Mouse (Mus musculus) cerebellum, adult 9-11 months (tissue): ENCODE results near the gene Eci1.
"Not testable (repeated sequence)": the region's sequence is repeated elsewhere in the genome, so short reads cannot be mapped to it uniquely, and the experiment has no call there.

Experiments
- DNase-seq: peaks from one replicate; pipeline ENCODE4 v3.0.0; 2022

Eci1 gene

DNA sequence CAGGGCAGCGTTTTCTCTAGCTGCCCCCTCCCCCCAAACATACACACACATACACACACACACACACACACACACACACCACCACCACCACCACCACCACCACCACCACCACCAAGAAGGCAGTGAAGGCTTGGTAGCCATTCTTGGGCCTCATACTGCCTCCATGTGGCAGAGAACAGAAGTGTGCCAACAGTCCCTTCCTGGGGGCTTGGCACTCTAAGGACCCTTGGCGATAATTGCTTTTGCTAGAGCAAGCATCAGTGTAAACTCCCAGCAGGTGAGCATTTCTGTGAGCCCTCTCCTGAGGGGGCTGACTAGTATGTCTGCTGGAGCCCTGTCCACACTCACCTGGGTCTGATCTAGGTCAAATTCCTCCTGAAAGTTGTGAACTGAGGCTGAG is 14.7 kb downstream of the Eci1 start:
- no peak for DNase-seq

DNA sequence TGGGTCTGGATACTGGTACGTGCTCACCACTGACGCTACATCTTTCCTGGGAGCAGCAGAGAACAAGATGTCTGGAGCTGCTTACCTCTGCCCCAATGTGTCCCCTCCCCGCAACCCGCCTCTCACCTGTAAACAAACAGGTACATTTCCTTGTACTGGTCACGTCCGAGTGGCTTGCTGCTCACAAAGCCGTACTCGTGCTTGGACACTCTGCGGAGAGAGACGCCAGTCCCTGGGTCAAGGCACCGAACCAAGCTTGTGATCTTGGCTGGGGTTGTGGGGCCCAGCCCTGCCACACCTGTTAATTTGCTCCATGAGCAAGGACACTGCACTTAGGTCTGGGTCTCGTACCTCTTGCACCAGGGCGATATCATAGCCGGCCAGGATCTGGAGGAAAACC is 15.7 kb downstream of the Eci1 start:
- no peak for DNase-seq

DNA sequence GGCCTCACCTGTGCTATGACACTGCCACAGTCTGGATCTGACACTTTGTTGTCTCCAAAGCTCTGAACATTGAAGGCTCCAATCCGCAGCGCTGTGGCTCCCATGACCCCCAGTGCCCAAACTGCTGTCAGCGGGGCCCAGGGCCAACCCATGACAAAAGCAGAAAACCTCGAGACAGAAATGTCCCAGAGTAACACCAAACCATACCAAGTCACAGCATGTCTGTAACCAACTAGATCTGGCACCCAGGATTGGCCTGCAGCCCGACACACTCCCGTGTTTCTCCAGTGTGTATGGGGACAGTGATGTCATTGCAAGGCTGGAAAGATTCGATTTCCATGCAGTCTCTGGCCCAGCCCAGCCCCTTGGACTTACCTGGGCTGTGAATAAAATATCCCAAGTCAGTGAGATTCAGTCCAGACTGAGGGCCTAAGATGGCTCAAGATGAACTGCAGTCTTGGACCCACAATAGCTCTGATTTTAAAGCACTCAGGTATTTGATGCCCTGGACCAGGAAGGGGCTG is 16.3 kb downstream of the Eci1 start, which contains the start of gene Dnase1l2:
Gene Dnase1l2, minus strand, starts transcription at position 474 of the 524 bp plus-strand sequence.
- DNase-seq, result peak; percentile 67

DNA sequence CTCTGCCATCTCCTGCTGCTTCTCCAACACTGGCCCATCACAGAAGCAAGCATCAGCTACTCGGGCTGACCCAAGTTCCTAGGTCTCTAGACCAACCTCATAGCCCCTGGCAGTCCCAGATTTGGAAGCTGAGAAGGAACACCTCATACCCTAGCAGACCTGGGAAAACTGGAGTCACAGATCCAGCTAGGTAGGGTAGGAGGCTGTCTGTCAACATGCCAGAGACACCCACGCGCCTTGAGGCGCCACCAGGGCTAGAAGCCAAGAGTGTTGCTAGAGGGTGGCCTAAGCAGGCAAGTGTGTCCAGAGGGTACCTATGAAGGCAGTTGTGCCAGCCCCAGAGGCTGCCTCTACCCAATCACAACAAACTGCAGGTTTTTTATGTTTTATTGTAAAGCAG is 17.0 kb downstream of the Eci1 start:
- peak; percentile 85 for DNase-seq

DNA sequence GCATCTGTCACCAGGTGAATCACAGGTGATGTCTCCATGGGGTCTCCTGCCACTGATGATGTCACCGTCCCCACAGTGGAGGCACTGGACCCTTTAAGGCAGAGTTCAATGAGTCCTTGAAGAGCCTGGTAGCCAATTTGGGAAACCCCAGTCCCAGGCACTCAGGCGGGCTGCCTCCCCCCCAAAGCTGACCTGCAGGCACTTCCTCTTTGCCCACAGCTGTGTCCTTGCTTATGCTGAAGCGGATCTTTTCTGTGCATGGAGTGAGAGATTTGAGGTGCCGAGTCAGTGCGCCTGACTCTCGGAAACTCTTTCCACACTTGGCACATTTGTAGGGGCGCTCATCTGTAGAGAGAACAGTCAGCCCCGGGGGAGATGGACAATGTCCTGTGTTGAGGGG is 20.1 kb downstream of the Eci1 start:
- no peak for DNase-seq

DNA sequence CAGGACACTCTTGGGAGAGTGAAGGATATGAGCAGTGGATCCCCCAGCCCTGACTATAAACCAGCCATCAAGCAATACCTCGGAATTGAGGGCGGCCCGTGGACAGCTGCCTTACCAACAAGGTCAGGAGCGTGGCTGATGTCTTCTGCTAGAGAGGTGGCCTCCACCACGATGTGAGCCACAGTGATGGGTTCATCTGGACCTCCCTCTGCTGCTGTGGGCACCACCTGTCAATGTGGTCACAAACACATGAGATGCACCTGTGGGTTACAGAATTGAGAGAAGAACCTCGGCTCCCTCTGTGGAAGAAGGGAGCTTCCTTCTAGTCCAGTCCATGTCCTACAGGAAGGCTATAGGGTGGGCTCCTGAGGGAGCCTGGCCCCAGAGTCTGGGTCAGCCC is 23.1 kb downstream of the Eci1 start:
- DNase-seq, result no peak

DNA sequence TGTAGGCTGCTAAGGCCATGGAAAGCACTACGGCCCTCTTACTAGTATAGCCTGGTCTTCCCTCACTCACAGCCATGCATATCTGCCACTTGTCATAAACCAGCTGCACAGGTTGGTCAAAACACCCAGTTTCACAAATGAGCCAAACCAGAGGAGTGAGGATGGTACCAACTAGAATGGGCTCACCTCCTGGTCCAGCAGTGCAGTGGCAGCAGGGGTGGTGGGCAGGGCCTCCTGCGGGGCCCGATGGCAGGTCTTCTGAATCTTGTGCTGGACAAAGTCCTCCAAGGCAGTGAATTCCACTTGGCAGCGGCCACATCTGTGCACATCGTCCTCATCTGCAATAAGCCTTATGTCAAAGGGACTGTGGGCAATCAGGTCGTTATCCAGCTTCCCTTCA is 24.8 kb downstream of the Eci1 start:
- no peak for DNase-seq

DNA sequence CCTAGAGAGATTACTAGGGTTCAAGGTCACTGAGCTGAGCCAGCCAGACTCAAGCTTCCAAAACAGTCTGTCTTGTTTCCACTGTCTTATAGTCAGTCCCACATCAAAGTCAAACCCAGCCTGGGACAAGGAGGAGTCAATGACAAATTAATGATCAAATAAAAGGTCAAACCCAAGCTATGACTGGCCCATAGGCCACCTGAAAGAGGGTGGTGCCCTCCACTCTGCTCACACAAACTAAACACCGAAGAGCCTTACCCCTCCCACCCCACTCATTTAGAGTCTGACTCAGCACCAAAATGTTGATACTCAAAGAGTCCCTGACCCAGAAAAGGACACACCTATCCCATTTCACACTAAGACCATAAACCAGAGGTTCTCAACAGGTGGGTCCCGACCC is 26.9 kb downstream of the Eci1 start:
- DNase-seq, result no peak

DNA sequence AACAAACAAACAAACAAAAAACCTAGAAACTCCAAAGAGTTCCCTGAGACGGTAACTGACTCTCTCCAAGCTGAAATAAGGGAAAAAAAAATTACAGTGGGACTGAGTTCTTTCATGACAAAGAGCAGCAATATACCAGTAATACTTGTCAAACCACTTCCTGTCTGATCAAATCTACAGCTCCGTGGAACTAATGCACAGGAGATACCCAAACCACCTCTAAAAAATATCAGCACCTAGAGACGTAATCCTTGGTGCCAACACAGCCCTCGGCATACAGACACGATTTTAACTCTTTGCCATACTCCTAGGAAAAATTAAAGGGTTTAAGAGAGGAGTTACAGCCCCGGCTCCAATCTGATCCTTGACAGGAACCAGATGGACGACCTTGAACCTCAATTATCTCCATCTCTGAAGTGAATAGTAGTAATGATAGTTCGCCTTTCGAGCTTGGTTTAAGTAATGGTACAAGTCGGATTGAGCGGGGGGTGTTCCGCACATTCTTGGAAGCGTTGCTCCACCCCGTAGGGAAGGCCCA is 27.8 kb downstream of the Eci1 start:
- no peak for DNase-seq

DNA sequence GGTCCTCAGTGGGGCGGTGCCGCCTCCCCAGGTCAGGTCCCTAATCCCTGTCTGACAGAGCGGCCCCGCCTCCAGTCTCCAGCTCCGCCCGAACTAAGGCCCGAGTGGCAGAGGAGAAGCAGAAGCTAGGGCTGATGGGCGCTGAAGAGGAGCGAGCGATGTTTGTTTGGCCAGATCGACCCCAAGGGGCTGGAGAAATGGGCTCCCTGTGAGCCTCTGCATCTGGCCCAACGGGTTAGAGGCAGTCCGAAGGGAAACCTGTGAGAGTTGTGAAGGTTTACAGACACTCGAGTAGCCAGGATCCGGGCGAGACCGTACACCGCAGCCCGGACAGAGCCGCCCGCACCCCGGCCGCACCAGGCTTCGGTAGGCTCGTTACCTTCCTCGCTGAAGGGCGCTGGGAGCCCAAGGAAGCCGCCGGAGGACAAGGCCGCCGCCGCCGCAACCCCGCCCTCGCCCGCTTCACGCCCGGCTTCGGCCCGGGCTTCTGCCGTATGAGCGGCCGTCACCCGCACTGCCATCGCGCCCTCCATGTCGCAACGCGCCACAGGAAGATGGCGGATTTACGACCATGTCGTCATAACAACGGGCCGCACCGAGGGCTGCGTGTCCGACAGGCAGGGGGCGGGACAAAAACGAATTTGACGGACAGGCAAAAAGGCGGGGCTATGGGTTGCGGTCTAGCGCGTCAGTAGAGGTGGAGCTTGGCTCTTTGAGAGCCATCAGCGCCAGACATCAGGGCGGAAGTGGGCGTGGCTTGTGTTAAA is 28.5 kb downstream of the Eci1 start:
- peak; percentile 99 for DNase-seq

DNA sequence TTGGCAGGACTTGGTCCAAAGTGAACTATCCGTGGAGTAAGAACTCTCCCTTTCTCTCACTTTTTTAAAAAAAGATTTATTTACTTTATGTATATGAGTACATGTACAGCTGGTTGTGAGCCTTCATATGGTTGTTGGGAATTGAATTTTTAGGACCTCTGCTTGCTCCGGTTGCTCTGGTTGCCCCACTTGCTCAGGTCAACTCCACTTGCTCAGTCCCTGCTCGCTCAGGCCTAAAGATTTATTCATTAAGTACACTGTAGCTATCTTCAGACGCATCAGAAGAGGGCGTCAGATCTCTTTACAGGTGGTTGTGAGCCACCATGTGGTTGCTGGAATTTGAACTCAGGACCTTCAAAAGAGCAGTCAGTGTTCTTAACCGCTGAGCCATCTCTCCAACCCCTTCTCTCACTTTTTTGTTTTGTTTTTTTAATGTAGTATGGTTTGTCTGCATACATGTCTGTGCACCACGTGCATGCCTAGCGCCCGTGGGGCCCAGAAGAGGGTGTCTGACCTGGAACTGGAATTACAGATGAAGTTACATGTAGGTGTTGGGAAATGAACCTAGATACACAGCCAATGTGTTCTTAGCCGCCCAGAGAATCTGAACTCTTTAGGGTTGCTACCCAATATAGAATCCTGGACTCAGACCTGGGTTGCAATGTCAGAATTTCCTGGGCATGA is 29.2 kb downstream of the Eci1 start:
- DNase-seq, result not testable (repeated sequence)

DNA sequence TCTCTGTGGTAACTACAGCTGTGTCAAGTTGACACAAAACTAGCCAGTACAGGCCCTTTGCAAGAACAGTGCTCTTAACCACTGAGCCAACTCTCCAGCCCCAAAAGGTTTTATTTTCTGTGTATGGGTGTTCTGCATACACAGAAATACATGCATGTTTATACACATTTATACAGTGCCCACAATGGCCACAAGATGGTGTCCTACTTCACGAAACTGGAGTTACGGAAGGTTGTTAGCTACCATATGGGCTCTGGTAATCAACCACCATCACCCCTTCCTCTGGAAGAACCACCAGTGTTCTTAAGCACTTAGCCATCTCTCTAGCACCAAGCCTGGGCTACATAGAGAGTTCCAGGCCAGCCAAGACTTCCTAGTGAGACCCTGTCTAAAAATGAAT is 35.1 kb downstream of the Eci1 start:
- DNase-seq, result no peak

DNA sequence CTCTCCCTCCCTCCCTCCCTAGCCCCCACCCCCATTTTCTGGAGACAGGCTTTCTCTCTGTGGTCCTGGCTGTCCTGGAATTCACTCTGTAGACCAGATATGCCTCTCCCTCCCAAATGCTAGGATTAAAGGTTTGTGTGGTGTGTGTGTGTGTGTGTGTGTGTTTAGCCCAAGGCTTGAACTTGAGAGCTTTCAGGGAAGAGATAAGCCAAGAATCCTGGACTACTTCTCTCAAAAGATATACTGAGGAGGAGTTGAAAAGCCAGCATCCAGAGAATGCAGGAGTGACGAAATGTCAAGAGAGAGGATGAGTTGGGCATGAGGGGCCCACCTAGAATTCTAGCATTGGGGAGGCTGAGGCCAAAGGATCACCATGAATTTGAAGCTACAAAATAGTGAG is 36.5 kb downstream of the Eci1 start:
- DNase-seq, result no peak

DNA sequence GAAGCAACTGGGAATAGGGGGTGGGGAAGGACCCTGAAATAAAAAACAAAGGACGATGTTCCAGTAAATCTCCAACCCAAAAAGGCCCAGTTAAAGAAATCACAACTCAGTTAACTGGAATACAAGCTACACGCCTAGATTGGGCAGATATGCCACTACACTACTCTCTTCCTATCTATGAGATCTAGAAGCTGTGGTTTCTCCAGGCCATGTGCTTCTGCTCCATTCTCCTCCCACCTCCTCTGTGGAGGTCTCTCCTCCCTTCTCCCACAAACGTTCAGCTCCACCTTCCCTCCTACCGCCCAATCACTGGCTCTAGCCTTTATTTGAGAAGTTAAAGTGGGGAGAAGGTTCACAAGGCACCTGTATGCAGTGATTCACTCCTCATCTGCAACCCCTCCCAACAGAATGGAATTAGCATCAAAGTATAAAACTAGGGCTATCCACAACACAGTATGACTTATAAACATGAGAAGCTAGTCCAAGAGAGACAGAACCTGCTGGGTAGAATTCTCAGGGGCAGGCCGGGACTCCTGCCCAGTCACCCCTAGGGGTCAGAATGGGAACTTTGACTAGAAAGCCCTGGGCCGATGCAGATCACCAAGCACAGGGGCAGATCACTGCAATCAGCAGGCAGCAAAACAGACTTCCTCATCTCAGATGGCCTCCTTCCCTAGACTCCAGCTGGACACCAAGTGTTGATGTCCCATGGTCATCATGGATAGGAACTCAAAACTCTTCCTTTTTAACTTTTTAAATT is 37.1 kb downstream of the Eci1 start:
- DNase-seq, result no peak

DNA sequence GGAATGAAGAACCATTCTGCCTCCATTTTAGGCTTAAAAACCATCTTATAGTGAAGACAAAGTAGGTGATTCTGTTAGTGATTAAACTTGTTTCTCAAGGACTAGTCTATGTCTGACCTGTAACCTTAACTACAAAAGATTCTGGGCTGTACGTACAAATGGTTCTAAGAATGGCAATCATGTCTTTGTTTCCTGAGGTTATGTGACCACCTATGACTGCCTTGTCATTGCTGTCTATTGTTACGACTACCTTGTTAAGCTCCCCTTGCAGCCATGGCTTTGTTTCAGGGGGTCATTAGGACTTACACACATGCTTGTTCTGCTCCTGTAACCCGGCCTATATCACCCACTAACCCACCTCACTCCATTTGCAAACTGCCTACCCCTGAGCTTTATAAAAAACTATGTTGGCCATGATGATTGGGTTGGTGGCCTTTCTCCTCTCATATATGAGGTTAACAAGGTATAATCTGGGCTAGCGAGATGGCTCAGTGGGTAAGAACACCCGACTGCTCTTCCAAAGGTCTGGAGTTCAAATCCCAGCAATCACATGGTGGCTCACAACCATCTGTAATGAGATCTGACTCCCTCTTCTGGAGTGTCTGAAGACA is 42.3 kb downstream of the Eci1 start:
- DNase-seq, result no peak

DNA sequence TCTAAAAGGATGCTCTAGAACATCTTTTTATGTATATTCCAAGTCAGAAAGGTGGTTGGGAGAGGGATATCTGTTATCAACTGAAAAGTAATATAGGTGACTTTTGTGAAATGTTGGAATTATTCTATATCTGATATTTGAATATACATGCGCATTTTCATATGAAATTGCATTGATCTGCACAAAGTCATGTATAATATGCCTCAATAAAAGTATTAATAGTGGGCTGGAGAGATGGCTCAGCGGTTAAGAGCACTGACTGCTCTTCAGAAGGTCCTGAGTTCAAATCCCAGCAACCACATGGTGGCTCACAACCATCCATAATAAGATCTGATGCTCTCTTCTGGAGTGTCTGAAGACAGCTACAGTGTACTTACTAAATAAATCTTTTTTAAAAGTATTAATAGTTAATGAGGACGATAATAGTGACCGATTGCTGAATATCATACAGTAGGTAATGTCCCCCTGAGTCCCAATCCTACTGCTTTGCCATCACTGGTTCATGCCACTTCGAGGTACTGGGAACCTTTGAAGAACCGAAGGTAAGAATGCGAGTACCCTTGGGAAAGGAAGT is 43.0 kb downstream of the Eci1 start:
- no peak for DNase-seq

DNA sequence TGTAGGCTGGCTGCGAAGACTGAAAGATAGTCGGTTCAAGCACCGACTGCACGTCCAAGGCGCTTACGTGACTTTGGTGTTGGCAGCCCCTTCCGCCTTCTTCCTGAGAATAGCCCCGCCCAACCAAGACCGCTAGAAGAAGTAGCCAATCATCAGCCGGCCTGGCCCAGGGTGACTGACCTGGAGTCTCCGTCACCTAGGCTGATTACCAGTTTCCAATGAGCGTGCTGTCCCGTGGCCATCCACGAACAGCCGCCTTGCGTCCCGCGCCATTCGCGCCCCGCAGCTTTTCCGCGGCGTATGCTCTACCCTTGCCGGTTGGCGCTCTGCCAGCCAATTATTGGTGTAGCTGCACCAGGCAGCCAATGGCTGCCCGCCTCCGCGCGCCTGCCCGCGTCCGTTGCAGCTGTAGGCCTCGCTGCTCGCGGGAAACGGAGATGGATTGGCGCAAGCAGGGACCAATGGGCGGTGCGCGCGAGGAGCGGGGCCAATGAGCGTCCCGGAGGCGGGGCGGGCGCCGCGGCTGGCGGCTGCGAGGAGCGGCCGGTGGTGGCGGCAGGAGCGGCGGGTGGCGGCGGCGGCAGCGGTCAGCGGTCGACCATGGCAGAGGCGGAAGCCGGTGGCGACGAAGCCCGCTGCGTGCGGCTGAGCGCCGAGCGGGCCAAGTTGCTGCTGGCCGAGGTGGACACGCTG is 43.6 kb downstream of the Eci1 start, which contains the start of the genes E4f1 and Pgp:
Gene E4f1, minus strand, starts transcription at position 404 of the 693 bp plus-strand sequence.
Gene Pgp, plus strand, starts transcription at position 483 of the 693 bp plus-strand sequence.
- DNase-seq, result peak; percentile 100

DNA sequence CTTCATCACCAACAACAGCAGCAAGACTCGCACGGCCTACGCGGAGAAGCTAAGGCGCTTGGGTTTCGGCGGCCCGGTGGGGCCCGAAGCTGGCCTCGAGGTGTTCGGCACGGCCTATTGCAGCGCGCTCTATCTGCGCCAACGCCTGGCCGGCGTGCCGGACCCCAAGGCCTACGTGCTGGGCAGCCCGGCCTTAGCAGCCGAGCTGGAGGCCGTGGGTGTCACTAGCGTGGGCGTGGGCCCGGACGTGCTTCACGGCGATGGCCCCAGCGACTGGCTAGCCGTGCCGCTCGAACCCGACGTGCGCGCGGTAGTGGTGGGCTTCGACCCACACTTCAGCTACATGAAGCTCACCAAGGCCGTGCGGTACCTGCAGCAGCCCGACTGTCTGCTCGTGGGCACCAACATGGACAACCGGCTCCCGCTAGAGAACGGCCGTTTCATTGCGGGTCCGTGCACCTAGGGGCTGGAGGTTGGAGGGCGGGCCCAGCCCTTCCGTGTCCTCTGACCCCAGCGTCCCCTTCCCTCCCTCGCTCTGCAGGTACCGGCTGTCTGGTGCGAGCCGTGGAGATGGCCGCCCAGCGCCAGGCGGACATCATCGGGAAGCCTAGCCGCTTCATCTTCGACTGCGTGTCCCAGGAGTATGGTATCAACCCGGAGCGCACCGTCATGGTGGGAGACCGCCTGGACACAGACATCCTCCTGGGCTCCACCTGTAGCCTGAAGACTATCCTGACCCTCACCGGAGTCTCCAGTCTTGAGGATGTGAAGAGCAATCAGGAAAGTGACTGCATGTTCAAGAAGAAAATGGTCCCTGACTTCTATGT is 44.5 kb downstream of the Eci1 start:
- peak; percentile 72 for DNase-seq

DNA sequence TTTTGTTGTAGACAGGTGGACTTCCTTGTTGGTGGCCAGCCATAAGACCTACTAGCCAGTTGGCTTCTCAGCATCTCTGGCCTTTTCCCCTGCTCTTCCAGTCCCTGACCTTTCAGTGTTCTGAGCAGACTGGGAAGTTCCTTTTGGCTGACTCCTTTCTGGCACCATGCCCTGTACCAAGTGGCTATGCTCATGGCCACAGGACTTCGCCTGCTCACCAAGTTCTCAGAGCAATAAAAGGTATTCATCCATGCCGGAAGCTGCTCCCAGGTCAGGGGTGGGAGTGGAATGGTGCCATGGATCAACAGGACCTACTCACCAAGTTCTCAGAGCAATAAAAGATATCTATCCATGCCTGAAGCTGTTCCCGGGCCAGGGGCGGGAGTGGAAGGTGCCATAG is 46.1 kb downstream of the Eci1 start:
- peak; percentile 83 for DNase-seq

DNA sequence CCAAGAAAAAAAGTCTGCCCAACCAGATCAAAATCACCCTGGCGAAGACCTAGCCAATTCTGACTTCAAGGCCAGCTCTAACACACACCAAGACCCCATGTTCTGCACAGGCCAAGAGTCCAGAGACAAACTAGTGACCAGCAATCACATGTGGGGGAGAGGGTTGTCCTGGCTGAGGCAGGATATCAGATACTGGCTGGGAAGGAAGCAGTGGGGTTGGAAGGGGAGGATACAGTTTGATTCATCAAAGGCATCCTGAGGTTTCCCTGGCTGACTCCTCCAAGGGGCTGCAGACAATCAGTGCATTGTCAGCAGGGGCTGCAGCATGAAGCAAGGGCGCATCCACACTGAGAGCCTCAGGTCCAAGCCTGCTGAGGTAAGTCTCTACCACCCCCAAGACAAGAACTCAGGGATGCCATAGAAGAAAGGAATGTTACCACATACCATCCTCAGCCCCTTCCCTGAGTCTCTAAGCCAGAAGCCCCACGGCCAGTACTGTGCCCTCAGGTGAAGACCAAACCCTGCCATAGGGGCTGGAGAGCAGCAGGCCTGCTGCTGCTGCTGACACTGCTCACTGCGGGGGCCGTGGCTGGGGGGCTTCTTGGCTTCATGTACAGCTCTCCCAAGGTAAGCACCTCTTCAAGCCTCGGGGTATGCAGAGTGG is 47.3 kb downstream of the Eci1 start, which contains the start of gene Bricd5:
Gene Bricd5, plus strand, starts transcription at position 273 of the 664 bp plus-strand sequence.
- DNase-seq, result no peak
